Mouse (Mus musculus) erythroblast, adult 5-6 weeks (primary cell): ENCODE results near the gene Lrig1. TPM values are rescaled to one million over a fixed set of nuclear protein-coding genes. Genes with fewer than 3 reads are reported as not detected.

ENCODE experiments used
- ATAC-seq: replicated peaks from 2 replicates; pipeline ENCODE4 v1.8.0; 2016; ENCODE audit warnings: moderate number of reproducible peaks, mild to moderate bottlenecking, moderate TSS enrichment, inconsistent platforms; ENCODE audit not compliant: poor library complexity, low FRiP score, severe bottlenecking
- total RNA-seq, 2 experiments: library from RNA; stranded (forward) in 1 of 2; stranded (reverse) in 1 of 2; fragments of 150-400 nt in 1 of 2; fragments of 200-764, 138-1000 nt in 1 of 2; gene quantifications; 2 replicates each; pipeline versions ENCODE4 v1.2.3 to v1.2.4; 2015 to 2017; ENCODE audit warnings: low replicate concordance in 2 of 2

The Lrig1 gene
- total RNA-seq, 2 experiments from 2014 or later, result 1.2 to 2.5 TPM

GRCm38 (mm10) chr6:94627714-94628595, 72.0 kb downstream of the Lrig1 start:
- no peak for ATAC-seq

- ATAC-seq, result no peak
Observed at GRCm38 (mm10) chr6:94626807-94627206, 73.2 kb downstream of the Lrig1 start.

- no peak for ATAC-seq
Observed at GRCm38 (mm10) chr6:94625896-94626295, 74.1 kb downstream of the Lrig1 start.

- no peak for ATAC-seq
Observed at GRCm38 (mm10) chr6:94624543-94624942, 75.4 kb downstream of the Lrig1 start.

GRCm38 (mm10) chr6:94622983-94623382, 77.0 kb downstream of the Lrig1 start:
- ATAC-seq, result 0 out of 2 replicates have a peak, but pooled peaks have one; percentile 27

GRCm38 (mm10) chr6:94620801-94621301, 79.1 kb downstream of the Lrig1 start:
- ATAC-seq, result no peak

GRCm38 (mm10) chr6:94620287-94620686, 79.7 kb downstream of the Lrig1 start:
- no peak for ATAC-seq

- no peak for ATAC-seq
Observed at GRCm38 (mm10) chr6:94618671-94619070, 81.3 kb downstream of the Lrig1 start.

- no peak for ATAC-seq
Observed at GRCm38 (mm10) chr6:94615936-94616335, 84.0 kb downstream of the Lrig1 start.

- ATAC-seq, result no peak
Observed at GRCm38 (mm10) chr6:94614346-94614745, 85.6 kb downstream of the Lrig1 start.

- no peak for ATAC-seq
Observed at GRCm38 (mm10) chr6:94613235-94613895, 86.6 kb downstream of the Lrig1 start.

- ATAC-seq, result no peak
Observed at GRCm38 (mm10) chr6:94604546-94604945, 95.4 kb downstream of the Lrig1 start.

GRCm38 (mm10) chr6:94604072-94604471, 95.9 kb downstream of the Lrig1 start:
- ATAC-seq, result no peak

GRCm38 (mm10) chr6:94601811-94602210, 98.1 kb downstream of the Lrig1 start:
- ATAC-seq, result no peak

- no peak for ATAC-seq
Observed at GRCm38 (mm10) chr6:94601101-94601500, 98.9 kb downstream of the Lrig1 start.

GRCm38 (mm10) chr6:94599016-94599415, 100.9 kb downstream of the Lrig1 start:
- ATAC-seq, result no peak

- ATAC-seq, result no peak
Observed at GRCm38 (mm10) chr6:94598421-94598820, 101.5 kb downstream of the Lrig1 start.

GRCm38 (mm10) chr6:94596761-94597485, 103.0 kb downstream of the Lrig1 start:
- ATAC-seq, result no peak

GRCm38 (mm10) chr6:94596051-94596760, 103.8 kb downstream of the Lrig1 start:
- ATAC-seq, result no peak

- no peak for ATAC-seq
Observed at GRCm38 (mm10) chr6:94595206-94595605, 104.8 kb downstream of the Lrig1 start.
